Mouse (Mus musculus): ENCODE measurements at regions not wholly inside any gene's neighbourhood (a gene's known extent, or its start where the extent isn't known, plus 50 kb on each side); places are given as distances from the start of the nearest gene placed in this dataset.

GRCm38 (mm10) chr2:75350902-75351301 lies 308.2 kb upstream of the Hnrnpa3 start:
- DNase-seq, result no peak

GRCm38 (mm10) chr2:75351965-75352364 lies 307.1 kb upstream of the Hnrnpa3 start:
- no peak for DNase-seq

- no peak for DNase-seq
These were observed 306.5 kb upstream of the Hnrnpa3 start for GRCm38 (mm10) chr2:75352564-75352963.

GRCm38 (mm10) chr2:75356691-75357375 lies 302.2 kb upstream of the Hnrnpa3 start:
- DNase-seq, result no peak

GRCm38 (mm10) chr2:75357516-75357915 lies 301.5 kb upstream of the Hnrnpa3 start:
- DNase-seq, result no peak

- DNase-seq, result no peak
These were observed 298.1 kb upstream of the Hnrnpa3 start for GRCm38 (mm10) chr2:75360936-75361335.

GRCm38 (mm10) chr2:75376666-75377065 lies 282.4 kb upstream of the Hnrnpa3 start:
- no peak for DNase-seq

GRCm38 (mm10) chr2:75385551-75386263 lies 273.4 kb upstream of the Hnrnpa3 start:
- DNase-seq, result no peak

GRCm38 (mm10) chr2:75386636-75387035 lies 272.4 kb upstream of the Hnrnpa3 start:
- DNase-seq, result no peak

GRCm38 (mm10) chr2:75392041-75392440 lies 267.0 kb upstream of the Hnrnpa3 start:
- no peak for DNase-seq

GRCm38 (mm10) chr2:75394928-75395673 lies 264.0 kb upstream of the Hnrnpa3 start:
- DNase-seq, result no peak

GRCm38 (mm10) chr2:75396016-75396415 lies 263.0 kb upstream of the Hnrnpa3 start:
- DNase-seq, result no peak

- no peak for DNase-seq
These were observed 258.7 kb upstream of the Hnrnpa3 start for GRCm38 (mm10) chr2:75400291-75400870.

GRCm38 (mm10) chr2:75403791-75404190 lies 255.3 kb upstream of the Hnrnpa3 start:
- no peak for DNase-seq

- DNase-seq, result no peak
These were observed 253.4 kb upstream of the Hnrnpa3 start for GRCm38 (mm10) chr2:75405524-75406214.

- no peak for DNase-seq
These were observed 252.2 kb upstream of the Hnrnpa3 start for GRCm38 (mm10) chr2:75406721-75407455.

GRCm38 (mm10) chr2:75407560-75407959 lies 251.5 kb upstream of the Hnrnpa3 start:
- DNase-seq, result no peak

- no peak for DNase-seq
These were observed 251.0 kb upstream of the Hnrnpa3 start for GRCm38 (mm10) chr2:75408016-75408415.

GRCm38 (mm10) chr2:75409806-75410205 lies 249.3 kb upstream of the Hnrnpa3 start:
- DNase-seq, result no peak

- no peak for DNase-seq
These were observed 246.3 kb upstream of the Hnrnpa3 start for GRCm38 (mm10) chr2:75412735-75413134.

- no peak for DNase-seq
These were observed 240.4 kb upstream of the Hnrnpa3 start for GRCm38 (mm10) chr2:75418689-75419088.

GRCm38 (mm10) chr2:75419142-75419541 lies 239.9 kb upstream of the Hnrnpa3 start:
- DNase-seq, result no peak

Measured in cerebellum, postnatal 36 days (tissue).